Mouse (Mus musculus): ENCODE measurements at regions not wholly inside any gene's neighbourhood (a gene's known extent, or its start where the extent isn't known, plus 50 kb on each side); places are given as distances from the start of the nearest gene placed in this dataset.
"Not testable (repeated sequence)": the region's sequence is repeated elsewhere in the genome, so short reads cannot be mapped to it uniquely, and the experiment has no call there.

DNA sequence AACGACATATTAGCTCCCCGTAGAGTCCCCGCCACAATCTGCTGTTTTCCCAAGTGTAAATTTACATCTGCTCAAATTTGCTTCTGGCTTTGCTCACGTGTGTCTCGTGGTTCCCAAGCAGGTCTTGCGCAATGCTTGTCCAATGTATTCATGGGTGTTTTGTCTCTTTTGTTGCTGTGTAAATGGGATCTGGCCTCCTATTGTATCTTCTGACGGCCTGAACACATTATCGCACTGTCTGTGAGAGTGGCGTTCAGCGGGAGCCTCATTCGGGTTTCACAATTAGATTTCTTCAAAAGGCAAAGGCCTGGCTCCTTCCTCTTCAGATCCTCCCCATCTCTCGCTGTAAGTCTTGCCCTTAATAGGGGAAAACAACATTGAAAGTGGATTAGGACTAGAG lies 274.5 kb downstream of the Fam19a5 start:
- in situ Hi-C loops (cut with MboI; ENCODE audit: unreplicated experiment in 2 of 2): no loop called here

- in situ Hi-C loops (cut with MboI; ENCODE audit: unreplicated experiment in 2 of 2): no loop called here
Observed at GRCm38 (mm10) chr15:87842097-87842496, 298.0 kb downstream of the Fam19a5 start.

GRCm38 (mm10) chr15:87859069-87859468 lies 315.0 kb downstream of the Fam19a5 start:
- in situ Hi-C loops (cut with MboI; ENCODE audit: unreplicated experiment in 2 of 2): no loop called here

DNA sequence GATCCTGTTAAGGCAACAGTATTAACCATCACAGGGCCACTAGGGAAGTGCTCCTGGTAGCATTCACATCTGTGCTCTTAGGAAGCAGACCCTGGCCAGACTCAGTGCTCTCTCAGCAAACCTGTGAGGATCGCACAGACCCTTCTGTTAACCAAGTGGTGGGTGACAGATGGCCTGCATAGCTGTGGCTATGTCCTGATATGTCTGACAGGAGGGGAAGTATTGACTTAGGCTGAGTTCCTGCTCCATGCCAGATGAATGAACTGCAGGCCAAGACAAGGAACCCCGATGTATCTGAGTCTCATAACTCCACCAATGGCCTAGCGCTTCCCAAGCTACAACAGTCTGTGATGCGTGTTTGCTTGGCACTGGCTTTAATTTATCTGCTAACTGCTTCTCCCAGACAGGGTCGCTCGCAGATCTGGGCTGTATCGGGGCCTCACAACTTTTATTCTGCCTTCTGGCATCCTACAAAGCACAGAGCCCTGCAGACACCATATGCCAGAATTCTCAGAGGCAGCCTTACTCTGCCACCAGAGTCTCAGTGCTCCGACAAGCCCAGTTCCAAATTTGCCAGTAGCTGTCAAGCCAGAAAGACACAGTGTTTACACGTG lies 332.3 kb downstream of the Fam19a5 start:
- in situ Hi-C loops (cut with MboI; ENCODE audit: unreplicated experiment in 2 of 2): no loop called here

DNA sequence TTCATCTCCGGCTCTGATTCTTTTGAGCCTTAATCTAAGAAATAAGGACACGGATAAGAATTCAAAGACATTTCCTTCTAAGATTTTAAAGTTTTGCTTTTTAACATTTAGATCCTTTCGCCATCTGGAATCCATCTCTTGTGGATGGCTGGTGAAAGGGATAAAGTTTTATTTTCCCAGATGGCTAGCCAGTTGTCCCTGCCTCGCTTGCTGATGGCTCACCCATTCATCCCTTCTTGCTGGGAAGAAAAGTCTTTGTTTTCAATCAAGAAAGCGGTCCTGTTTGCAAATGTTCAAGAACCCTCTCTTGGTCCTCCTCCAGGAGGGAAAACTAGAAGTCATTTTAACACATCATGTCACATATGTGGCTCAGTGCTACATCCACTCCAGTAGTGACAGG lies 346.8 kb downstream of the Fam19a5 start:
- in situ Hi-C loops (cut with MboI; ENCODE audit: unreplicated experiment in 2 of 2): no loop called here

- in situ Hi-C loops (cut with MboI; ENCODE audit: unreplicated experiment in 2 of 2): not testable (repeated sequence)
Observed at GRCm38 (mm10) chr15:87894866-87895265, 350.8 kb downstream of the Fam19a5 start.

- in situ Hi-C loops (cut with MboI; ENCODE audit: unreplicated experiment in 2 of 2): no loop called here
Observed at GRCm38 (mm10) chr15:87898655-87899054, 354.6 kb downstream of the Fam19a5 start.

GRCm38 (mm10) chr15:87904436-87904835 lies 360.3 kb downstream of the Fam19a5 start:
- in situ Hi-C loops (cut with MboI; ENCODE audit: unreplicated experiment in 2 of 2): no loop called here

GRCm38 (mm10) chr15:87906310-87906709 lies 362.2 kb downstream of the Fam19a5 start:
- in situ Hi-C loops (cut with MboI; ENCODE audit: unreplicated experiment in 2 of 2): no loop called here

DNA sequence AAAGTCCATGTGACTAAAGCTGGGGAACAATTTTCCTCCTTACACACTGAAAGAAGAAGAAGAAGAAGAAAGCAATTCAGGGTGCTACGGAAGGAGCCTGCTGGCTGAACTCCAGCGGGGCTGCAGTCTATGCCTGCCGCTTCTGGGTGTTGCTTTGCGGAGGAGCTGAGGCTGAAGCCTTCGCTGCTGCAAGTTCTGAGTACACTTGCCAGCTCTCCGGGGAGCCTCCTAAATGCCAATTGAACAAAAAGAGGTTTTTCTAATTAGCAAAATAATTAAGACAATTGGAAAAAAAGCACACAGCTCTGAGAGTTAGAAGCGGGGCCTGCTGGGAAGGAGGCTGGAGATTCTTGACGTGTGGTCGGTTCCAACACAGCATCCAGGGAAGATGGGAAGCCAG lies 378.0 kb downstream of the Fam19a5 start:
- in situ Hi-C loops (cut with MboI; ENCODE audit: unreplicated experiment in 2 of 2): no loop called here

- in situ Hi-C loops (cut with MboI; ENCODE audit: unreplicated experiment in 2 of 2): no loop called here
Observed at GRCm38 (mm10) chr15:87922781-87923446, 378.8 kb downstream of the Fam19a5 start.

DNA sequence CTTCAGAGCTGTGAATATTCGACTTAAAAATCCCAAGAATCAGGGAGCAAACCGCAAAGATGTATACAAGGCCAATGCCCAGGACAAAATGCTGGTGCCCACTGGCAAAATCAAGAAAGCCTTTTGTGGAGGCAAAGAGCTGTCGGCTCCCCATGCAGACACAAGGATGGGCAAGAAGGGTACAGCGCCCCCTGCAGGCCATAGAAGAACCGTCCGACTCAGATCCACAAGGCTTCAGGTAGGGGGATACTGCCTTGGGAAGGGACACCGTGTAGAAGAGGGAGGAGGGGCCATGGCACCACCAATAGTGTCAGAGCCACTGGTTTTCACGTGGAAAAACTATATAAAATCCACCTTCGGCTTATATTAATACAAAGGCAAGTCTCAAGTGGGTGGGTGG lies 379.8 kb downstream of the Fam19a5 start:
- in situ Hi-C loops (cut with MboI; ENCODE audit: unreplicated experiment in 2 of 2): no loop called here

GRCm38 (mm10) chr15:87936041-87936440 lies 391.9 kb downstream of the Fam19a5 start:
- in situ Hi-C loops (cut with MboI; ENCODE audit: unreplicated experiment in 2 of 2): no loop called here

DNA sequence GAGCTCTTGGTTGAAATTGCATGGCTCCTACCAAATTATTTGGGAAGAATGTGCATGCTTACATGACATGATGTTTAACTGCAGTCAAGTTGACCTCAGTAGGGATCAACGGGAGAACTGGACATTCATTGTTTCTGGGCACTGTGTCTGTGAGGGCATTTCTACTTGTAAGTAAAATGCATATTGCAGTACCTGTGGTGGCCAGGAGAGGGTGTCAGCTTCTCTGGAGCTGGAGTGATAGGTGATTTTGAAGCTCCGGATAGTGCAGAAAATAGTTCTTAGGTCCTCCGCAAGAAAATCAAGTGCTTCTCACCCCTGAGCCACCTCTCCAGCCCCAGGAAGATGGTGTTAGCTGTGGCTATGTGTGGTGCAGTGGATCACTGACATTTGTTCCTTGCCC lies 396.7 kb downstream of the Fam19a5 start:
- in situ Hi-C loops (cut with MboI; ENCODE audit: unreplicated experiment in 2 of 2): no loop called here

- in situ Hi-C loops (cut with MboI; ENCODE audit: unreplicated experiment in 2 of 2): no loop called here
Observed at GRCm38 (mm10) chr15:87952531-87952930, 408.4 kb downstream of the Fam19a5 start.

GRCm38 (mm10) chr15:87955685-87956256 lies 411.7 kb downstream of the Fam19a5 start:
- in situ Hi-C loops (cut with MboI; ENCODE audit: unreplicated experiment in 2 of 2): no loop called here

- in situ Hi-C loops (cut with MboI; ENCODE audit: unreplicated experiment in 2 of 2): no loop called here
Observed at GRCm38 (mm10) chr15:87958866-87959265, 414.8 kb downstream of the Fam19a5 start.

DNA sequence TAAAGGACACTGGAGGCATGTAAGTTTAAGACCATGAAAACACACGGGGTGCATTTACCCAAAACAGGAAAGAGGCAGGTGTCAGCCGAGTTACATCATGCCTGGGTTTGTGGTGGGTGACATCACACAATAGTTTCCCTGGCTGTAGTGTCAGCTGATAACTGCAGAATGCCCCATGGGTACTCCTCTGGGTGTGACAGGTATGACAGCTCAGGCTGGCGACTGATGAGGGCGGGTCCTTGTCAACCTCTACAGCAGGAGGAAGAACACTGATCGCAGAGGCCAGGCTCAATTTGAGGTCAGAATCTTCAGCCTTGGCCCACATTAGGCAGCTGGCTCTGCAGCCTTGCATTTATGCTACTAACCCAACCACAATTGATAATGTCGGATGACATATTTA lies 428.5 kb downstream of the Fam19a5 start:
- in situ Hi-C loops (cut with MboI; ENCODE audit: unreplicated experiment in 2 of 2): no loop called here

DNA sequence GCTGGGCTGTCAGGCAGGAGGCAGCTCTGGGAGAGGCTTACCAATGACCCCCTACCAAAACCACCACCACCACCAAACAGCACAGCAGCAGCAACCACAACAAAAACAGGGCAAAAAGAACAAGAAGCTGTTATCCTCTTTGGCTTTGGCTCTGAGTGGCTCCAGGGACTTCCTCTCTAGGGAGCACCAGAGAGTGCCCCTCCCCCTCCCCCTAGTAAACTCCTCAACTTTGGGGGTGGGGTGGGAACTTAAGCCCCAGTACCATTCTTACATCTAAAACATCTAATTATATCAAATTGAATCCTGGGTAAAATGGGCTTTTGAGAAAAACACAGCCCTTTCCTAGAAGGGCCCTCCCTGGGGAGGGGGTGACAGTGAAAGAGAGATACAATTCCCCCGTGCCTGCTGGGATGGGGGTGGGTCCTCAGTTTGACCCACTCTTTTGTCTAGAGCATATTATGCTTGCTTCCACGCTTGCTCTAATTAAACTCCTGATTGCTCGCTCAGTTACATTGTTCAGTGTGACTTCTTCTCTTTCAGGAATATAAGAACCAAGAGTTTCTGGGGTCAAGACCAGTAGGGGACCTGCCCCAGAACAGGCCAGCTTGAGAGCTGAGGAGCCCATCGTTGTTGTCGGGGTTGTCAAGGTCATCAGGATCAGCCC lies 443.4 kb downstream of the Fam19a5 start:
- in situ Hi-C loops (cut with MboI; ENCODE audit: unreplicated experiment in 2 of 2): no loop called here

- in situ Hi-C loops (cut with MboI; ENCODE audit: unreplicated experiment in 2 of 2): no loop called here
Observed at GRCm38 (mm10) chr15:87994546-87994945, 450.4 kb downstream of the Fam19a5 start.

DNA sequence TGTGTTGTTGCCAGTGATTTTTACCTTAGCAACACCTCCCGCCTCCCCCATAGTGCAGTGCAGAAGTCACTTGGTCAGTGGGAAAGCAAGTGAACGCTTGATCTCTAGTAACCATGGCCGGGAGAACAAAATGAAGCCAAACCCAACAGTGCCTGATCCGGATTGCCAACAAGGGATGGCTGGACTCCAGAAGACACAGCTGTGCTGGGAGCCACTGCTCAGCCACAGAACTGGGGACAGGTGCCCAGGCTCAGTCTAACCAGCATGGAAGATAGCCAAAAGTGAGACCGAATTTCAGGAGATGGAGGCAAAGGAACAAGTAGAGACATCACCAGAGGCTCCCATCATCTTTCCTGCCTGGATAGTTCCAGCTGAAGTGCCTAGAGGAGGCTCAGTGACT lies 473.0 kb downstream of the Fam19a5 start:
- in situ Hi-C loops (cut with MboI; ENCODE audit: unreplicated experiment in 2 of 2): no loop called here

- in situ Hi-C loops (cut with MboI; ENCODE audit: unreplicated experiment in 2 of 2): no loop called here
Observed at GRCm38 (mm10) chr15:88032751-88033150, 488.7 kb downstream of the Fam19a5 start.

All from v-Abl transformed pro-B cells (cell line).